Comparison of ENCODE assay signal across 8 mouse cellular contexts in genomic region chr10:93145088-93145487, GRCm38 (mm10). TPM values are rescaled to one million over a fixed set of nuclear protein-coding genes. Genes with fewer than 3 reads are reported as not detected.
DNase-seq lines count a peak whose midpoint lies in the region; ATAC-seq lines count a peak whose summit lies in the region.

No protein-coding gene starts in this region.

- ATAC-seq in megakaryocyte progenitor cell, adult 5-6 weeks (replicated peaks; ENCODE audit: poor library complexity) = peak; percentile 62

- DNase-seq in right cerebral cortex, adult 18-20 months = peak; percentile 76
- no peak for DNase-seq in right cerebral cortex, postnatal 4 days
- peak; percentile 88 for DNase-seq in fibroblast of lung, adult 2 months (ENCODE audit: low read depth)
- peak; percentile 64 for DNase-seq in thymus, postnatal 4 days
- DNase-seq in layer of hippocampus, postnatal 10 days (ENCODE audit: low spot score in 2 of 2) = no peak
- no peak for DNase-seq in kidney, postnatal 25 days
- no peak for DNase-seq in yolk sac, embryonic 10.5 days (ENCODE audit: low spot score)

RNA-seq across cellular contexts. Expression of gene Cdk17, which starts 15.6 kb away (rescaled TPM):
- total RNA-seq in megakaryocyte progenitor cell, adult 5-6 weeks (2015) = 36.8 and 43.6 TPM in 2 replicates
- 37.6 and 44.9 TPM in 2 replicates for total RNA-seq in megakaryocyte progenitor cell, adult 5-6 weeks (2017)
- 100 to 1,000 TPM; 116 to 120 TPM for total RNA-seq in layer of hippocampus, postnatal 10 days (2021)

Comparison
In these comparisons a context has a peak if more than half of its experiments do, and no peak if none do; other contexts are left out.
1. DNase-seq: peak in right cerebral cortex, adult 18-20 months (single experiment), fibroblast of lung, adult 2 months (single experiment) and thymus, postnatal 4 days (single experiment); none in right cerebral cortex, postnatal 4 days (single experiment), layer of hippocampus, postnatal 10 days (0 of 2), kidney, postnatal 25 days (0 of 2) and yolk sac, embryonic 10.5 days (single experiment).